Mouse (Mus musculus) left cerebral cortex, adult 8-10 months (tissue): ENCODE measurements at regions not wholly inside any gene's neighbourhood (a gene's known extent, or its start where the extent isn't known, plus 50 kb on each side); places are given as distances from the start of the nearest gene placed in this dataset.

Experiments
- DNase-seq, 2 experiments: peaks; one replicate each; pipeline ENCODE4 v3.0.0; 2022; ENCODE audit warnings: low spot score in 2 of 2
- microRNA-seq, 2 experiments: library from miRNA; unstranded; fragments of <30 nt; microRNA quantifications; one replicate each; pipeline ENCODE4 v1.2.0; 2022

- DNase-seq, result no peak
These were observed 73.9 kb upstream of the Tenm2 start for GRCm38 (mm10) chr11:37309691-37310090.

GRCm38 (mm10) chr11:37306656-37307055, 70.9 kb upstream of the Tenm2 start:
- no peak for DNase-seq

Small RNA genes lying in the stretch of these regions (microRNA-seq; reads per million reads assigned to microRNA genes)
- 0 reads per million in 2 experiments for gene Gm25693
